Mouse (Mus musculus) gastrocnemius, postnatal 4 days (tissue): ENCODE measurements around the gene Camk1. TPM values are rescaled to one million over a fixed set of nuclear protein-coding genes. Genes with fewer than 3 reads are reported as not detected.

Experiments
- DNase-seq, 2 experiments: peaks; one replicate each; pipeline ENCODE4 v3.0.0; 2021 to 2022; ENCODE audit warnings: low spot score in 2 of 2, mixed read lengths in 2 of 2
- long read RNA-seq, 2 experiments: library from polyadenylated mRNA; stranded (forward); transcript quantifications; one replicate each; pipeline ENCODE4 v2.0.0; 2021
- total RNA-seq, 2 experiments: library from RNA; stranded (reverse); gene quantifications; 2 replicates each; pipeline ENCODE4 v1.2.3; 2021

The Camk1 gene
- total RNA-seq = 10 to 100 TPM; 47.5 to 49.5 TPM
- long read RNA-seq, experiment 1, transcript Camk1-202 (11 exons, 1,486 nt) = minor isoform, 5 of 93 reads
- long read RNA-seq, experiment 1, transcript Camk1-201 (12 exons, 1,496 nt) = major isoform, 77 of 93 reads
- long read RNA-seq, experiment 1, partial matches to known transcripts = 3 of 93 reads
- long read RNA-seq, experiment 1, other reads (novel, unspliced or antisense) = 8 of 93 reads
- long read RNA-seq, experiment 2, transcript Camk1-201 (12 exons, 1,496 nt) = major isoform, 68 of 87 reads
- long read RNA-seq, experiment 2, partial matches to known transcripts = 4 of 87 reads
- long read RNA-seq, experiment 2, other reads (novel, unspliced or antisense) = 12 of 87 reads

- DNase-seq = peak; percentile 76 to 84
These were observed at the start of gene Camk1 for GRCm38 (mm10) chr6:113343177-113344092. Camk1 (minus strand) TSS chr6:113343984.

- peak; percentile 45 to 53 for DNase-seq
These were observed 48.7 kb upstream of the Camk1 start for GRCm38 (mm10) chr6:113392387-113393071.

GRCm38 (mm10) chr6:113392015-113392386 lies 48.2 kb upstream of the Camk1 start:
- no peak for DNase-seq

GRCm38 (mm10) chr6:113390715-113391114 lies 46.9 kb upstream of the Camk1 start:
- no peak for DNase-seq

GRCm38 (mm10) chr6:113388960-113389359 lies 45.2 kb upstream of the Camk1 start, which contains the start of gene Ttll3:
Ttll3 (plus strand) TSS chr6:113389260.
- no peak for DNase-seq

GRCm38 (mm10) chr6:113386025-113386424 lies 42.2 kb upstream of the Camk1 start:
- DNase-seq = no peak

GRCm38 (mm10) chr6:113385160-113385714 lies 41.5 kb upstream of the Camk1 start:
- no peak for DNase-seq

GRCm38 (mm10) chr6:113384351-113384927 lies 40.7 kb upstream of the Camk1 start:
- DNase-seq = no peak

GRCm38 (mm10) chr6:113380480-113380879 lies 36.7 kb upstream of the Camk1 start:
- no peak for DNase-seq

GRCm38 (mm10) chr6:113379246-113379645 lies 35.5 kb upstream of the Camk1 start:
- DNase-seq = no peak

GRCm38 (mm10) chr6:113377496-113378385 lies 34.0 kb upstream of the Camk1 start, which contains the start of the genes Tada3 and Arpc4:
Tada3 (minus strand) TSS chr6:113377883.
Arpc4 (plus strand) TSS chr6:113378115.
- peak; percentile 83 to 93 for DNase-seq

- DNase-seq = no peak
These were observed 33.4 kb upstream of the Camk1 start for GRCm38 (mm10) chr6:113377172-113377495.

GRCm38 (mm10) chr6:113373491-113373890 lies 29.7 kb upstream of the Camk1 start:
- DNase-seq = no peak

- no peak for DNase-seq
These were observed 26.6 kb upstream of the Camk1 start for GRCm38 (mm10) chr6:113370194-113370929.

GRCm38 (mm10) chr6:113368577-113368976 lies 24.8 kb upstream of the Camk1 start:
- no peak for DNase-seq

- DNase-seq = no peak
These were observed 24.3 kb upstream of the Camk1 start for GRCm38 (mm10) chr6:113368124-113368523.

- DNase-seq = no peak
These were observed 23.8 kb upstream of the Camk1 start for GRCm38 (mm10) chr6:113367574-113367973.

GRCm38 (mm10) chr6:113366639-113367038 lies 22.9 kb upstream of the Camk1 start:
- DNase-seq = no peak

GRCm38 (mm10) chr6:113364518-113365135 lies 20.8 kb upstream of the Camk1 start:
- DNase-seq = no peak
